Mouse (Mus musculus) liver, embryonic 16.5 days (tissue): ENCODE data around the gene Dnph1. TPM values are rescaled to one million over a fixed set of nuclear protein-coding genes. Genes with fewer than 3 reads are reported as not detected.

Experiments
- ATAC-seq: fragments of 200-750 bp; cut with Nextera tagmentation; 2 replicates; pipeline ENCODE4 v1.8.0; 2017; ENCODE audit warnings: low read depth, mild to moderate bottlenecking, moderate number of reproducible peaks, moderate library complexity
- H3K27ac ChIP-seq: fragments of 300-500 bp; sonication (generic); 2 replicates; pipeline ENCODE4 v1.5.1; 2014; ENCODE audit warnings: mild to moderate bottlenecking, low read length
- H3K27me3 ChIP-seq: fragments of 300-500 bp; sonication (generic); 2 replicates; pipeline ENCODE4 v1.6.1; 2014; ENCODE audit warnings: low read depth, low read length, mixed read lengths; ENCODE audit not compliant: control insufficient read depth, insufficient read depth
- H3K36me3 ChIP-seq: fragments of 300-500 bp; sonication (generic); 2 replicates; pipeline ENCODE4 v1.6.1; 2014; ENCODE audit warnings: mild to moderate bottlenecking; ENCODE audit not compliant: control insufficient read depth, insufficient read depth
- H3K4me1 ChIP-seq: fragments of 300-500 bp; sonication (generic); 2 replicates; pipeline ENCODE4 v1.6.1; 2014; ENCODE audit warnings: low read depth, low read length, mixed read lengths; ENCODE audit not compliant: control insufficient read depth
- H3K4me2 ChIP-seq: fragments of 300-500 bp; sonication (generic); 2 replicates; pipeline ENCODE4 v1.6.1; 2014; ENCODE audit warnings: low read depth, low read length, mixed read lengths
- H3K4me3 ChIP-seq: fragments of 300-500 bp; sonication (generic); 2 replicates; pipeline ENCODE4 v1.5.1; 2014; ENCODE audit warnings: low read depth, mild to moderate bottlenecking, low read length
- H3K9ac ChIP-seq: fragments of 300-500 bp; sonication (generic); 2 replicates; pipeline ENCODE4 v1.6.1; 2014; ENCODE audit warnings: low read depth, low read length
- H3K9me3 ChIP-seq: fragments of 300-500 bp; sonication (generic); replicated peaks from 2 replicates; pipeline ENCODE4 v1.6.1; 2016; ENCODE audit warnings: low read length; ENCODE audit not compliant: control insufficient read depth
- WGBS: fragments of 180-500 bp; shearing (Covaris S2); extraction: QIAGEN DNeasy Blood & Tissue Kit; methylation state at CpG from one replicate; pipeline ENCODE4 v1.1.7; 2014; ENCODE audit not compliant: insufficient replicate concordance; 5-methylcytosine and 5-hydroxymethylcytosine counted together
- polyA plus RNA-seq: library from polyadenylated mRNA; unstranded; fragments of >200 nt; fragmentation: Nextera tagmentation; extraction: Ambion mirVana; gene quantifications from 2 replicates; pipeline ENCODE4 v1.2.1, GENCODE M21; 2015

The Dnph1 gene
- polyA plus RNA-seq, 1 experiment from 2014 or later, result 12.7 TPM

DNA sequence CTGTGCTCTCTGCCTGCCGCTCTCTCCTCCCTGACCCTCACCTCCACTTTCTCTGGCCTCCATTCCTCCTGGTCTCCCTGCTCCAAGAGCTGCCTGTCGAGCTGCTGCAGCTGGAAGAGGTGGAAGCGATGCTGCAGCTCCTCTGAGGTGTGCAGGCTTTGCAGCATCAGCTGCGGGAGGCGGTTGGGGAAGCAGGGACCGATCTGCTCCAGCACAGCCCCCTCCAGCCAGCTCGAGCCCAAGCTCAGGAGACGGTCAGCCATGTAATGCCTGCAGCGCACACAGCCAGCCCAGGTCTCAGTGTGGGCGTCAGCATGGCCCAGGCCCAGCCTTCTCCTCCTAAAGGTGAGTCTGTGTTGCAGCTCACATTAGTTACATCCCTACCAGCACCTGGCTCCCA lies 23.5 kb downstream of the Dnph1 start:
- Histone ChIP-seq H3K4me2 (no peak overlapping the region), H3K27me3 (peaks cover 12% of the 10 kb centered on the region; the same call in 1 of the 2 replicates), H3K4me3 (no peak overlapping the region), H3K4me1 (no peaks in the 10 kb centered on the region), H3K9me3 (no peaks in the 10 kb centered on the region), H3K27ac (no peak overlapping the region), H3K36me3 (no peaks in the 10 kb centered on the region), H3K9ac (no peak overlapping the region)
- no peak for ATAC-seq
- WGBS, result 51% methylated on average over 10 of the region's 10 CpGs

DNA sequence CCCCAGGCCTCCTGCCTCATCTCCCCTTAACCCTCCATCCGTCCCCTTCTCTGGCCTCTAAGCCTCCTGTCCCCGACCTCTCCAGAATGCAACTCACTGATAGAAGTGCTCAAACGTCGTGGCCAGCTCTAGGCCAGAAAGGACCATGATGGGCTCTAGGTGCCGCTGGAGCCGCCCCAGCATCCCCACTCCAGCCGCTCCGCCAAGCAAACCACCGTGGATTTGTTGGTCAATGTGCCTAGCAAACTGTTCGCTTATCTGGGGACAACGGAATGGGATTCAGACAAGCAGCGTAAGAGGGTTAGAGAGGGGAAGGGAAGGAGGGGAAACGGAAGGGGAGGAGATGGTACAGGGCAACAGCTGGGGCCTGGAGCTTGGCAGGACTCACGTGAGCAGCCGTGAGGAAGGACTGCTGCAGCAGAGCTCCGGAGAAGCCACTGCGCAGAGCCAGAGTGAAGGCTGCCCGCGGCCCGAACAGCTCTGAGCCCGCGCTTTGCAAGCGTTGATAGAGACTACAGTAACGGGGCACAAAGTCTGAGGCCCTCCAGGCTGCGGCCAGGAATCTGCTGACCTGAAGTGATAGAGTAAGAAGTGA lies 24.0 kb downstream of the Dnph1 start:
- H3K4me2 ChIP-seq, result peak overlapping the region; percentile 15; the same call in 1 of the 2 replicates
- no peak overlapping the region for H3K27ac ChIP-seq
- H3K4me3 ChIP-seq, result 0 out of 2 replicates have a peak overlapping the region, but pooled peaks have one; percentile 11
- peaks cover 12% of the 10 kb centered on the region; the same call in 1 of the 2 replicates for H3K27me3 ChIP-seq
- H3K4me1 ChIP-seq, result no peaks in the 10 kb centered on the region
- ATAC-seq, result no peak
- no peaks in the 10 kb centered on the region for H3K36me3 ChIP-seq
- H3K9ac ChIP-seq, result no peak overlapping the region
- H3K9me3 ChIP-seq, result no peaks in the 10 kb centered on the region
- 18% methylated on average over 25 of the region's 25 CpGs for WGBS

DNA sequence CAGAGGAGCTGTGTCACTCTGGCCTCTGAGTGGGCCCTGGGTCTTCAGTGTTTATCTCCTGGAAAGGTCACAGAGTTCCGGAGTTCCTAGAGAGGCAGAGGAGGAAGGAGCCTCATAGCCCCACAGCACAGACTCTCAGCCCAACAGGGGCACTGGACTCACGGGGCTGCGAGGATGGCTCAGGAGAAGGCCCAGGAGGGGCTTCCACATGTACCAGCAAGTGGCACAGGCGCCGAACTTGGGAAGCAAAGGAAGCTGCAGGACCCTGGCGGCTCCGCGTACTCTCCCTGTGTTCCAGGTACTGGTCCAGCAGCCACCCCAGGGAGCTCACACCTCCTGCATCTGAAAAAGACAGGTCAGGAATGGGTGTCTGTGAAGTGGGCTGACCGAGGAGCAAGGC lies 24.7 kb downstream of the Dnph1 start:
- WGBS, result 63% methylated on average over 9 of the region's 9 CpGs
- H3K27me3 ChIP-seq, result peaks cover 12% of the 10 kb centered on the region; the same call in 1 of the 2 replicates
- H3K9ac ChIP-seq, result no peak overlapping the region
- no peaks in the 10 kb centered on the region for H3K36me3 ChIP-seq
- ATAC-seq, result no peak
- no peaks in the 10 kb centered on the region for H3K4me1 ChIP-seq
- H3K9me3 ChIP-seq, result no peaks in the 10 kb centered on the region
- H3K4me3 ChIP-seq, result 0 out of 2 replicates have a peak overlapping the region, but pooled peaks have one; percentile 11
- H3K4me2 ChIP-seq, result peak overlapping the region; percentile 15; the same call in 1 of the 2 replicates
- no peak overlapping the region for H3K27ac ChIP-seq

DNA sequence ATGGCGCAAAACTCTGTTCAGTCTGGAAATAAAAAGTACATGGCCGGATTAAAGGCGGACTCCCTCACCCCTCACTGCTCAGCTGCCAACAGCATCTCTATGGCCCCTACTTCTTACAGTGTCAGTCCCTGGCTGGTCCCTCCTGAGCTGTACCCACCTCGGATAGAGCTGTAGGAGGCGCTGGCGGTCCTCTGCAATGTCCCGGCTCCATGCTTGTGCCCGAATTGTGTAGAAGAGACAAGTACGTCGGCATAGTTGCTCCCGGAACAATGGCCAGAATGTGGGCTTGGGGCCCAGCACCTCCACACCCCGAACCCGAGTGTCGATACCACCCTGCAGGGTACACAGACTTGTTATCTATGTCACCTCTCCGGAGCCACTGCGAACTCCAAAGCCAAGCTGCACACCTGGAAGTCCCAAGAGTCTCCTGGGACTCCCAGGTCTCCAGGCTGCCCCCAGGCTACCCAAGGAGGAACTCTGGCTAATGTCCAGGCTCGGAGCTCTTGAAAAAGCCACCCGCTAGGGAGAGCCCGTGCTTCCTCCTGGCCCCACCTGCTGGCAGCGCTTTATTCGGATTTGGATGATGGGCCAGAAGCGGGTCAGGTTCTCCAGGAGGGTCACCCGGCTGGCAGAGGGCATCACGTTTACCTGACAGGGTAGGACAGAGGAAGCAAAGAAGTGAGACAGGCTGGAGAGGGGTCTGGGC lies 25.6 kb downstream of the Dnph1 start:
- no peak overlapping the region for H3K27ac ChIP-seq
- peaks cover 12% of the 10 kb centered on the region; the same call in 1 of the 2 replicates for H3K27me3 ChIP-seq
- WGBS, result 46% methylated on average over 24 of the region's 24 CpGs
- H3K4me1 ChIP-seq, result no peaks in the 10 kb centered on the region
- ATAC-seq, result no peak
- no peak overlapping the region for H3K9ac ChIP-seq
- H3K36me3 ChIP-seq, result no peaks in the 10 kb centered on the region
- H3K4me2 ChIP-seq, result no peak overlapping the region
- no peak overlapping the region for H3K4me3 ChIP-seq
- H3K9me3 ChIP-seq, result no peaks in the 10 kb centered on the region

DNA sequence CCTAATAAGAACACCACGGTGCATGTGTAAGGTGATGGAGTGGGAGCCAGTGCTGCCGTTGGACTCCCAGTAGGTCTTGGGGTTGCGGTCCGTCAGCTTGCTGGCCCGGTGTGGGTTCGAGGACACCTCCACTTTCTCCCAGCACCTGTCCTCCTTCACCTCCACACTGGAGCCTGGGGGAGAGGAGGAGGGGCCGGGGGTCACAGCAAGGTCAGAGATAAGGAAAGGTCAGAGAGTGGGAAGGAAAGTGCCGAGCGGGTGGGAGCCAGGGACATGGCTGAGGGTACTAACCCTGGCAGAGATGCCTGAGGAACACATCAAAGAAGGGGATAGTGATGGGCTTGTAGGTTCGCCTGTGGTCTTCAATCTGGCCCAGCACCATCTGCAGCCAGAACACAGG lies 28.6 kb downstream of the Dnph1 start:
- no peaks in the 10 kb centered on the region for H3K36me3 ChIP-seq
- 64% methylated on average over 10 of the region's 10 CpGs for WGBS
- no peak overlapping the region for H3K27ac ChIP-seq
- no peak for ATAC-seq
- no peak overlapping the region for H3K4me2 ChIP-seq
- H3K9me3 ChIP-seq, result no peaks in the 10 kb centered on the region
- H3K27me3 ChIP-seq, result peaks cover 7% of the 10 kb centered on the region; the same call in 1 of the 2 replicates
- no peak overlapping the region for H3K9ac ChIP-seq
- H3K4me1 ChIP-seq, result no peaks in the 10 kb centered on the region
- no peak overlapping the region for H3K4me3 ChIP-seq

DNA sequence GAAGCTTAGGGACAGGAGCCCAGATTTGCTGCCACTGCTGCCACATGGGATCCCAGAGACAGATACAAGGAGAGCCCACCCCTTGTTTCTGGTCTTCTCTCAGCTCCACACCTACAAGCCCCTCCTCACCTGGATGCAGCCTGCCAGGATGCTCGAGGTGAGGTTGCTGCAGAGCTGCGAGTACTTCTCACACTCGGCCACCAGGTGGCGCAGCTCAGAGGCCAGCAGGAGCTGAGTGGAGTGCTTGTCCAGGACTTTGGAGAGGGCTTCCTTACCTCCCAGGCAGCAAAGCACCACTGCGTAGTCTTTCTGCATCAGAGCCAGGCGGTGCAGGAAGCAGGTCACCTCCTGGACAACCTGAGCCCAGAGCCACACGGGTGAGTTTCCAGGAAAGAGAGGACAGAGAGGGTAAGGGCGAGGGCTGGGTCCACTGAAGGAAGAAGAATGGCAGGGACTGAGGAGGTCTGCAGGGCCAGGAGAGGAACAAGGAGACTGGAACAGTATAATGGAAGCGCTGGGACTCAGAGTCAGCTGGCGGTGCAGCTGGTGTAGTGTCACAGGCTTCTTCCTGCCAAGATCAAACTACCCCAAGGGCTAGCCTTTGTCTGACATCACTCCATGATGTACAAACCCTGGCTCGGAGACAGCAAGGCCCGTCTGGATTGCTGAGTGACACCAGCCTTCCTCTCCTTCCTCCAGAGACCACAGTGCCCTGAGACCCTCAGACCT lies 29.2 kb downstream of the Dnph1 start:
- Histone ChIP-seq H3K4me2 (no peak overlapping the region), H3K4me1 (no peaks in the 10 kb centered on the region), H3K9ac (no peak overlapping the region), H3K4me3 (no peak overlapping the region), H3K9me3 (no peaks in the 10 kb centered on the region), H3K36me3 (no peaks in the 10 kb centered on the region), H3K27me3 (peaks cover 4% of the 10 kb centered on the region; the same call in 1 of the 2 replicates), H3K27ac (no peak overlapping the region)
- ATAC-seq, result peak; percentile 35; the same call in 1 of the 2 replicates
- WGBS, result 33% methylated on average over 12 of the region's 12 CpGs

DNA sequence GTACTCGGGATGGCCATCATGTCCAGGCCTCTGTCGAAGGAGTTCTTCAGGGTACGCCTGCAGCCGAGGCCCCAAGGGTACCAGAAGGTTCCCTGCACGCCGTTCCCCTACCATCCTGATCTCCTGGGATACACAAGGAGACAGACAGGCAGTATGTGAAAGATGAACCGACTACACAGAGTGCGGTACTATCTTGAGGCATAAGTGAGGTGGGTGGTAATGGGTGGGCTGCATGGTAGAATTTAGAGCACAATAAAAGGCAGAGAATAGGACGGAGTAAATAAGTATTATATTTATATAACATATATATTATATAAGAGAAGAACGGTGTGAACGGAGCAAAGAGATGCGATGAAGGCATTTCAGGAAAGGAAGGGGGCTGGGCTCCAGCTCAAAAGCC lies 47.1 kb downstream of the Dnph1 start:
- H3K27me3 ChIP-seq, result peaks cover 24% of the 10 kb centered on the region
- ATAC-seq, result no peak
- WGBS, result 84% methylated on average over 12 of the region's 12 CpGs

DNA sequence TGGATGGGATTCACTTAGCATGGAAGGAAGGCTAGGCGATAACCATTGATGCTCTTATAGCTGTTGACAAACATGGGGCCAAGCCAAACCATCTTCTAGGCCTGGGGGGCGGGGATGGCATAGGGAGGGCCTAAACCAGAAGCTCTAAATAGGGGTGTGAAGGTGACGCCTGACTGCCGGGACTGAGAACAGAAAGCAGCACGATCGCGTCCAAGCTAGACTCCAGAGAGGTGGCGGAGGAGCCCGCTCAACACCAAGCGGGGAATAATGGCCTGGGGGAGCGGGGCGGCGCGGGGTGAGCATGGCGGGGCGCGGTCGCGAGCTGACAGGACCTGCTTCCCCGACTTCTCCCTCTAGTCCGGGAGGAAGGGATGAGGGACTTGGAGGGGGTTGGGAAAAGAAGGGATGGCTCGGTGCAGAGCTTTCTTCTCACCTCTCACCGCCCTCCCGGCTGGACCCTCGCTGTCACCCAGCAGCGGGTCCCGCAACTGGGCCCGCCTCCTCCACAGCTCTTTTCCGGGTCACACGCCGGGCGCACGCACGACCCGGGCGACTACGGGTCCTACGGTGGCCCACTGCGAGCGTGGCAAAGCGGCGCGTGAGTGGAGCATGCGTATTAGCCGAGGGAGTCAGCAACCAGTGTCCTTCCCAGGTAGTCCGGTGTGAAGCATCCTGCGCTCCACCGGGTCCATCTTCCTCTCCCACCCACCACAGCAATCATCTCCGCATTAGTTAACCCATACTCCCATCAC lies 49.5 kb downstream of the Dnph1 start, which contains the start of gene Cul9:
Cul9 (minus strand) TSS at position 576 of the 752 bp plus-strand sequence.
- ATAC-seq, result peak; percentile 50; the same call in 1 of the 2 replicates

More for the DNA sequence above, 47.1 kb downstream of the Dnph1 start:
- H3K36me3 ChIP-seq, result peaks cover 4% of the 10 kb centered on the region; the same call in 1 of the 2 replicates
- H3K27ac ChIP-seq, result no peak overlapping the region
- H3K4me1 ChIP-seq, result peaks cover 3% of the 10 kb centered on the region; the same call in 1 of the 2 replicates
- H3K4me2 ChIP-seq, result no peak overlapping the region
- H3K4me3 ChIP-seq, result no peak overlapping the region
- no peaks in the 10 kb centered on the region for H3K9me3 ChIP-seq
- H3K9ac ChIP-seq, result no peak overlapping the region

More for the DNA sequence above, 49.5 kb downstream of the Dnph1 start, which contains the start of gene Cul9:
- H3K9ac ChIP-seq, result peak within 1 kb of the TSS; percentile 44
- peaks cover 6% of the 10 kb centered on the region; the same call in 1 of the 2 replicates for H3K36me3 ChIP-seq
- 4% methylated on average over 47 of the region's 49 CpGs for WGBS
- H3K9me3 ChIP-seq, result no peaks in the 10 kb centered on the region
- peak within 1 kb of the TSS; percentile 56 for H3K4me3 ChIP-seq
- no peak within 1 kb of the TSS for H3K27ac ChIP-seq
- peaks cover 3% of the 10 kb centered on the region; the same call in 1 of the 2 replicates for H3K4me1 ChIP-seq
- H3K4me2 ChIP-seq, result peak within 1 kb of the TSS; percentile 64
- H3K27me3 ChIP-seq, result peaks cover 22% of the 10 kb centered on the region
